Mouse (Mus musculus) intestine, embryonic 14.5 days (tissue): ENCODE results near the gene Armc8. TPM values are rescaled to one million over a fixed set of nuclear protein-coding genes. Genes with fewer than 3 reads are reported as not detected.

Source experiments
- ATAC-seq: fragments of 200-750 bp; cut with Nextera tagmentation; replicated peaks from 2 replicates; pipeline ENCODE4 v1.8.0; 2017; ENCODE audit warnings: low read depth, moderate number of reproducible peaks, moderate TSS enrichment, moderate library complexity; ENCODE audit not compliant: low FRiP score, low TSS enrichment
- DNase-seq: peaks from one replicate; pipeline ENCODE4 v3.0.0-alpha.2; 2018; ENCODE audit warnings: low spot score
- H3K27ac ChIP-seq: fragments of 300-500 bp; sonication (generic); 2 replicates; pipeline ENCODE4 v1.5.1; 2014; ENCODE audit warnings: low read depth, mild to moderate bottlenecking, control low read depth
- H3K27me3 ChIP-seq: fragments of 300-500 bp; sonication (generic); replicated peaks from 2 replicates; pipeline ENCODE4 v1.6.1; 2014; ENCODE audit warnings: low read length, control low read depth; ENCODE audit not compliant: control insufficient read depth, insufficient read depth
- H3K36me3 ChIP-seq: fragments of 300-500 bp; sonication (generic); 2 replicates; pipeline ENCODE4 v1.6.1; 2014; ENCODE audit warnings: low read length, control low read depth; ENCODE audit not compliant: control insufficient read depth, insufficient read depth
- H3K4me1 ChIP-seq: fragments of 300-500 bp; sonication (generic); replicated peaks from 2 replicates; pipeline ENCODE4 v1.6.1; 2014; ENCODE audit warnings: low read length, control low read depth, mixed read lengths; ENCODE audit not compliant: control insufficient read depth, insufficient read depth
- H3K4me2 ChIP-seq: fragments of 300-500 bp; sonication (generic); 2 replicates; pipeline ENCODE4 v1.6.1; 2014; ENCODE audit warnings: low read length
- H3K4me3 ChIP-seq: fragments of 300-500 bp; sonication (generic); 2 replicates; pipeline ENCODE4 v1.5.1; 2014; ENCODE audit warnings: low read depth, low read length, control low read depth, mixed read lengths
- H3K9ac ChIP-seq: fragments of 300-500 bp; sonication (generic); 2 replicates; pipeline ENCODE4 v1.6.1; 2014; ENCODE audit warnings: mild to moderate bottlenecking, low read length
- H3K9me3 ChIP-seq: fragments of 300-500 bp; sonication (generic); 2 replicates; pipeline ENCODE4 v1.6.1; 2016; ENCODE audit warnings: low read length, control low read depth; ENCODE audit not compliant: control insufficient read depth
- WGBS: fragments of 180-500 bp; shearing (Covaris S2); extraction: QIAGEN DNeasy Blood & Tissue Kit; methylation state at CpG from one replicate; pipeline ENCODE4 v1.1.7; 2014; 5-methylcytosine and 5-hydroxymethylcytosine counted together
- polyA plus RNA-seq: library from polyadenylated mRNA; unstranded; fragments of >200 nt; fragmentation: Nextera tagmentation; extraction: Ambion mirVana; gene quantifications from 2 replicates; pipeline ENCODE4 v1.2.1, GENCODE M21; 2014

Gene Armc8
- polyA plus RNA-seq, 1 experiment from 2014 or later = 28.9 TPM

- 85% methylated on average over 8 of the region's 8 CpGs for WGBS
- H3K4me2 ChIP-seq = no peak overlapping the region
Measured at GRCm38 (mm10) chr9:99487126-99487695, 81.5 kb downstream of the Armc8 start.

DNA sequence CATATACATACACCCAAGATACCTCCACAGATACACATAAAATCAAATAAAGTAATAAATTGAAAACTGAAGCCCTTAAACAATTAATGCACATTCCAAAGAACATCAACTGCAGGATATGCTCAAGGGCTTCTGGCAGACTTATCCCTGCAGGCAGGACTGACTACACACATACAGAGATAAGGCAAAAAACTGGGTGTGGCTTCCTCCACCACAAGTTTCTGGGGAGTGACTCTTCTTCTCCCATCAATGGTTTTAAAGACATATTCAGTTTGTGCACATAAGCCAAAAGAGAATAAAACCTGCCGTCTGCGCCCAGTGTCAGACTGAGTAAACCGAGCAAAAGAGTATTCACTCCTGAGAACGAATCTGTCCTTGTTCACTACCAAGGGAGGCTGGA, 83.6 kb downstream of the Armc8 start:
- no peaks in the 10 kb centered on the region for H3K9me3 ChIP-seq
- H3K4me2 ChIP-seq = no peak overlapping the region
- ATAC-seq = no peak
- H3K27me3 ChIP-seq = no peaks in the 10 kb centered on the region
- 97% methylated on average over 4 of the region's 4 CpGs for WGBS
- H3K4me1 ChIP-seq = no peaks in the 10 kb centered on the region
- no peak for DNase-seq
- no peak overlapping the region for H3K9ac ChIP-seq
- H3K36me3 ChIP-seq = peaks cover 58% of the 10 kb centered on the region
- H3K27ac ChIP-seq = no peak overlapping the region
- H3K4me3 ChIP-seq = no peak overlapping the region

More at GRCm38 (mm10) chr9:99487126-99487695, 81.5 kb downstream of the Armc8 start:
- Histone ChIP-seq H3K27me3 (no peaks in the 10 kb centered on the region), H3K9me3 (no peaks in the 10 kb centered on the region), H3K4me3 (no peak overlapping the region), H3K27ac (no peak overlapping the region), H3K4me1 (no peaks in the 10 kb centered on the region), H3K9ac (no peak overlapping the region), H3K36me3 (peaks cover 58% of the 10 kb centered on the region)
- ATAC-seq = no peak
- DNase-seq = no peak

DNA sequence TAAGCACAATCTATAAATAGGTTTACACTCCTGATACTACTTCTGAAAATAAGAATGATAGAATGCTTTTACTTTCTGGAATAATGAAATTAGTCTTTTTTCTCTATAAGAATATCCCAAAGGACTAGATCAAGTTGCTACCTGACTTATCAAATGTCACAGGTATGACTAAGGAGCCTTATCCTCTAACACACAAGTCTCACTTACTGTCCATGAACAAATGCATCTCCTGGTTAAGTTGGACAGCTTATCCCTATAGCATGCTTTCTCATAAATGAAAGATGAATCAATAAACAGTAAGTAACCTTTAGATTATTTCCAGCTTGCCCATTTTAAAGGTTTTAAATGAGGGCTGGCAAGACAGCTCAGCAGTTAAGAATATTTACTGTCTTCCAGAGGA, 84.1 kb downstream of the Armc8 start:
- ATAC-seq (no peak), DNase-seq (no peak)
- H3K9ac ChIP-seq = no peak overlapping the region
- no peaks in the 10 kb centered on the region for H3K9me3 ChIP-seq
- H3K4me2 ChIP-seq = no peak overlapping the region
- H3K4me1 ChIP-seq = no peaks in the 10 kb centered on the region
- no peak overlapping the region for H3K27ac ChIP-seq
- H3K27me3 ChIP-seq = no peaks in the 10 kb centered on the region
- H3K36me3 ChIP-seq = peaks cover 55% of the 10 kb centered on the region
- no peak overlapping the region for H3K4me3 ChIP-seq

DNA sequence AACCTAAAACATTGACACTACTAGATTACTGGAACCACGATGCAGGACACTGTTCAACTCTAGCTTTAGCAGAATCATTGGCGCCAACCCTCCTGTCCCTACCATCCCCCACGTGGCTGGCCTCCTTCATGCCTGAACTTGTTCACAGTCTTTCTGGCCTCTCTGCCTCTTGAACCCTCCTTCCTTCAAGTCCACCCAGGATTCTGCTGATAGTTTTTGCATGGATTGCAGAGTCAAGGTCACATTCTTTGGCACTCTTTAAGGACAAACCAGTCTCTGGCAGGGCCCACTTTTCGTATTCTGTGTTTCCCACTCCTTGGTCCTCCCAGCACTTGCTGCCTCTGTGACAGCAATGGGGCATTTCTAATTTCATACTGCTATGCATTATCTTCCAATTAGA, 85.5 kb downstream of the Armc8 start:
- Histone ChIP-seq H3K27me3 (no peaks in the 10 kb centered on the region), H3K9me3 (no peaks in the 10 kb centered on the region), H3K36me3 (peaks cover 47% of the 10 kb centered on the region), H3K4me3 (no peak overlapping the region), H3K9ac (no peak overlapping the region), H3K4me2 (no peak overlapping the region), H3K4me1 (no peaks in the 10 kb centered on the region), H3K27ac (no peak overlapping the region)
- 83% methylated on average over 4 of the region's 4 CpGs for WGBS
- no peak for DNase-seq
- ATAC-seq = no peak

DNA sequence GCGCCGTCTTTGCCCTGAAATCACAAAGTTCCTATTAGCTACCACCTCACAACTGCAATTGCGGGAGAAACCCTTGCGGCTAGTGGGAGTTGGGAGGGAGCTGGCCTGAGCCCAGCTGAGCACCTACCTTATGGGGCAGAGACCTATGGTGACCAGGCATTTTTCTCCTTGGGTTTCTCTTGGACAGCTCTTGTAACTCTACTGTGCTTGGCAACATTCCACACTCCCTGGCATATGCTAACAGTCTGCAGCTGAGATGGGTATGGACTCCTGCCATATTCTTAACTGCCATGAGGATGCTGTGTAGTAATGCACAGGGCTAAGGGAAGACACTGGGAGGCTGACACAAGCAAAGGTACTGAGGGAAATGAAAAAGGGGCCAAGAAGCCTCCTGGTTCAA, 87.9 kb downstream of the Armc8 start:
- no peaks in the 10 kb centered on the region for H3K9me3 ChIP-seq
- no peak overlapping the region for H3K27ac ChIP-seq
- H3K4me1 ChIP-seq = no peaks in the 10 kb centered on the region
- no peak overlapping the region for H3K4me2 ChIP-seq
- peaks cover 30% of the 10 kb centered on the region for H3K36me3 ChIP-seq
- 87% methylated on average over 4 of the region's 4 CpGs for WGBS
- H3K4me3 ChIP-seq = no peak overlapping the region
- H3K27me3 ChIP-seq = no peaks in the 10 kb centered on the region
- ATAC-seq (no peak), DNase-seq (no peak)
- H3K9ac ChIP-seq = no peak overlapping the region

GRCm38 (mm10) chr9:99479181-99479711, 89.5 kb downstream of the Armc8 start:
- Histone ChIP-seq H3K9ac (no peak overlapping the region), H3K4me2 (no peak overlapping the region), H3K27ac (no peak overlapping the region), H3K4me1 (no peaks in the 10 kb centered on the region), H3K36me3 (peaks cover 37% of the 10 kb centered on the region), H3K4me3 (no peak overlapping the region), H3K27me3 (no peaks in the 10 kb centered on the region), H3K9me3 (no peaks in the 10 kb centered on the region)
- DNase-seq (no peak), ATAC-seq (0 out of 2 replicates have a peak, but pooled peaks have one; percentile 72)
- WGBS = 63% methylated on average over 9 of the region's 9 CpGs

- no peak overlapping the region for H3K9ac ChIP-seq
- H3K9me3 ChIP-seq = no peaks in the 10 kb centered on the region
- no peak overlapping the region for H3K4me2 ChIP-seq
- ATAC-seq (no peak), DNase-seq (no peak)
- H3K27ac ChIP-seq = no peak overlapping the region
- 59% methylated on average over 7 of the region's 7 CpGs for WGBS
- no peak overlapping the region for H3K4me3 ChIP-seq
- H3K27me3 ChIP-seq = no peaks in the 10 kb centered on the region
- H3K36me3 ChIP-seq = 0 out of 2 replicates have a peak, but pooled peaks cover 12% of the 10 kb centered on the region
- H3K4me1 ChIP-seq = no peaks in the 10 kb centered on the region
Measured at GRCm38 (mm10) chr9:99471334-99471733, 97.4 kb downstream of the Armc8 start.

DNA sequence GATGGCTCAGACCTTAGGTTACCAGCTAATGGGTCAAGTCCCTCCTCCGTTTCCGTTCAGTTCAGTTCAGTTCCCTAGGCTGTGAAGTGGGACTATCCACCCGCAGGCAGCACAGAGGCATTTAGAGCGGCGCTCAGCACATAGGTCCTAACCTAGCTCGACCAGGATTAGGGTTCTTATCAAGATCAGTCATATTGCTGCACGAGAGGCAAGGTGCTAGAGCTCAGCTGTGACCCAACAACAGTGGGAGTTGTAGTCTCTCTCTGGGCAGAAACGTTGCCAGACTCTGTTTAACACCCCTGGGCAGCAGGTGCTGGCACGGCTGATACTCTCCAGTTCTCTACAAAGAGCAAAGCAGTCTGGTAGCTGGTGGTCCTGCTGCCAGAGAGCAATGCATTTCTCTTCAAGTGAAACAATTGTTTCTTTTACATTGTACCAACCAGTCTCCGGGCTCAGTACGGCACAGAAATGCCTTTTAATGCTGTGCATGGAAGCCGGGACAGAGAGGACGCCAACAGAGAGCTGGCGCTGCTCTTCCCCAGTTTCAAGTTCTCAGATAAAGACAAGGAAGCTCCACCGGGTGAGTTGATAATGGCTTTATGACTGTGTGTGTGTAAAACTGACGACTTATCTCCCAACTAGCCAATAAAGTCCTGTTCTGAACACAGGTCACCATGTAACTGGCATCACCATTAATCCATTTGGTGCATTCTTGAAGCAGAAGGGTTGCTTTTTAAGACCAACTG, 98.2 kb downstream of the Armc8 start:
- ATAC-seq (peak; percentile 34; the same call in 1 of the 2 replicates), DNase-seq (no peak)
- Histone ChIP-seq H3K4me1 (no peaks in the 10 kb centered on the region), H3K4me2 (no peak overlapping the region; the same call in 1 of the 2 replicates), H3K9ac (no peak overlapping the region), H3K36me3 (0 out of 2 replicates have a peak, but pooled peaks cover 7% of the 10 kb centered on the region), H3K27me3 (no peaks in the 10 kb centered on the region), H3K9me3 (no peaks in the 10 kb centered on the region), H3K4me3 (no peak overlapping the region), H3K27ac (no peak overlapping the region)
- 56% methylated on average over 16 of the region's 16 CpGs for WGBS
